Mouse (Mus musculus) embryo, embryonic 10.5 days (tissue): ENCODE measurements at regions not wholly inside any gene's neighbourhood (a gene's known extent, or its start where the extent isn't known, plus 50 kb on each side); places are given as distances from the start of the nearest gene placed in this dataset.
"Not testable (repeated sequence)": the region's sequence is repeated elsewhere in the genome, so short reads cannot be mapped to it uniquely, and the experiment has no call there.

Experiments used
- DNase-seq: peaks from one replicate; pipeline ENCODE4 v3.0.0-alpha.2; 2015; ENCODE audit warnings: low spot score

- DNase-seq = no peak
These were observed 87.4 kb downstream of the Fam174b start for GRCm38 (mm10) chr7:73827549-73827948.

GRCm38 (mm10) chr7:73830581-73830980, 90.5 kb downstream of the Fam174b start:
- no peak for DNase-seq

GRCm38 (mm10) chr7:73840381-73840780, 100.3 kb downstream of the Fam174b start:
- no peak for DNase-seq

DNA sequence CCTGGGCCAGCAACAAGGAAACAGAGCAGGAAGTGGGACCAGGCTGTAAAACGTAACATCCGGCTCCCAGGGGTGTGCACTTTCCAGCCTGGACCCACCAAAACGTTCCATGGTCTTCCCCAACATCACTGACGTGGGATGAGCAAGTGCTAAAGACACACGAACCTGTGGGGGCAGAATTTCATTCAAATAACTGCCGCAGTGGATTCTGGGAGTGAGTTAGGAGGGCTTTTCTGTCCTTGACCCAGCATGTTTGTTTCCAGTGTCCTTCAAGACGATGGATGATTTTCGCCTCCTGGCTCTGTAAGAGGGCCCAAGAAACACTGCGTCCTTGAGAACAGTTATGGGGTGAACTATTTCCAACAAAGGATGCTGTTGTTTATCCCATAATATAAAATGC, 112.1 kb downstream of the Fam174b start:
- no peak for DNase-seq

GRCm38 (mm10) chr7:73853296-73853950, 113.3 kb downstream of the Fam174b start:
- not testable (repeated sequence) for DNase-seq

DNA sequence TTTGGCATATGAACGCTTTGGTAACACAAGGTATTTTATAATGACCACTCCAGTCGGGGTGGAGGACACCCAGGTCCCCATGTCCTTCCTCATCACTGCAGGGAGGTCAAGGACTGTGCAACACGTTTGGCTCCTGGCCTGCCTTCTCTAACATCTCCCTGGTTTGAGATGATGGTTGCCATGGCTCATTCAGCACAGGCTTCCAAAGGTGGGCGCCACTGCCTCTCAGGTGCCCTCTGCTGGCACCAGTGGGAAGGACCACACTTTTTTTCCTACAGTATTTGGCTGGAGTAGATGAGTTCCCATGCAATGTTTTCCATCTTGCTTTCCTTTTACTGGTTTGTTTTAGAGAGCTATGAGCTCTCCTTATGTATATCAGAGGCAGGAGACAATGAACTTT, 115.4 kb downstream of the Fam174b start:
- DNase-seq = peak; percentile 72

DNA sequence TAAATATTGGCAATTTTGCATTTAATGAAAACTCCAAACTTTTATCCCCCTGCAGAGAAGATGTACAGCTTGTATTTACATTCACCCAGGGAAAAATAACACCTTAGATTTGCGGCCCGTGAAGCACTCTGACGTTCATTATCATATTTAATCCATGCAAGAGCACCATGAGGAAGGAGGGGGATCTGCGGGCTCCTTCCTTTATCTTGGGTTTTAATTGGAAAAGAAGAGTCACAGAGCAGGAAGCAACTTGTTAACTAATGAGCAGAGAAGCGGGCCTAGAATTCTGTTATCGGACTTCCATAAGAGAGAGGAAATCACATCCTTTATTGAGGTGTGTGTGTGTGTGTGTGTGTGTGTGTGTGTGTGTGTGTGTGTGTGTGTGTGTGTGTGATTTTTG, 116.8 kb downstream of the Fam174b start:
- DNase-seq = no peak

- DNase-seq = no peak
These were observed 125.0 kb downstream of the Fam174b start for GRCm38 (mm10) chr7:73865086-73865485.

DNA sequence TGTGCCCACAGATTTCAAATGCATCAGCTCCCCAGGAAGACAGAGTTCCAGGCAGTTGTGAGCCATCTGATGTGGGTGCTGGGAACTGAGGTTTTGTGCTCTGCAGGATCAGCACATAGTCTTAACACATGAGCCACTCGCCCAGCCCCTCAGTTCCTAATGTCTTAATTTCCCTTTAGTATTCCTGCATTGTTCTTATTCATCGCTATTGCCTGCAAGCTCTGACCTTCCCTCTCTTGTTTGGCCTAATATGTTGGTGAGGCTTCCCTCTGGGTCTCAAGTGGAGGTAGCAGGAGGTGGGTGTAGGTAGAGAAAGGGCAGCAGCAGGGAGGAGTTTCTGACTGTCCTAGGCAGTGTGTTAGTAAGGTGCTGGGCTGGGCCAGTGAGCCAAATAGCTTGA, 132.1 kb downstream of the Fam174b start:
- DNase-seq = no peak

GRCm38 (mm10) chr7:73881252-73882042, 132.0 kb downstream of the St8sia2 start:
- no peak for DNase-seq

DNA sequence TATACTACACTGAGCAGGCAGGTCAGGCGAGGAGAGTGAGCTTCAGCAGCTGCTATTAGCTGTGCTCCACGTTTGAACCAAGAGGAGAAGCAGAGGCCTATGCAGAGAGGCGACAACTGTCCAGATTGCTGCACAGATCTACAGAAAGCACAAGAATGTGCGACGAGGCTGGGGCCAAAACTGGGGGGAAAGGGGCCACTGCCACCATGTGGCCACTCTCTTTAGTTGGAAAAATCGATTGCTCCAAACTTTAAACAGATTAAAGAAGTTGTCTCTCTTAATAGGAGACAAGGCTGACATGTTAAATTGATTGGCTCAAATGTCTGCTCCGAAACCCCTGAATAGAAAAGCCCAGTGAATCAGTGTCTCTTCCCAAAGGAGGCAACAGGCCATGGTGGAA, 127.3 kb downstream of the St8sia2 start:
- DNase-seq = peak; percentile 12
